Mouse (Mus musculus): ENCODE measurements around the gene Cep350. TPM values are rescaled to one million over a fixed set of nuclear protein-coding genes. Genes with fewer than 3 reads are reported as not detected.

Gene Cep350
- polyA plus RNA-seq, 1 experiment: 10.9 TPM

DNA sequence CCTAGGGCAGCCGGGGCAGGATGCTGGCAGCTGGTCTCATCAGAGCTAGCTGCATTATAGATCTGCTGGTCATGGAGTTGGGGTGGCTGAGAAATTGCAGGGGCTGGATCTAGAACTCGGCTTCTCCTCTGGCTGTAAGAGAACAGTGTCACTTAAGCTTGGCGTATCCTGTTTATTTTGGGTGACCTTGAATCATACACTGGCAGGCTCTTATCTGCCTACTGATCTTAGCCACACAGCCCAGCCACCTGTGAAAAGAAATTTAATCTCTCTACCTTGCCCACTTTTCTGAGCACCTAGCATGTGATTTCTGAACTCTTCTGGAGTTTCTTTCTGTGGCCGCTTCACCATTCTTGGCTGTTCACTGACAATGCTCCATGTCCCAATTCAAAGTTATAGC is 129.5 kb downstream of the Cep350 start:
- TF ChIP-seq CTCF (IDR thresholded peaks at IDR 0.05; ENCODE audit: extremely low read depth, insufficient read depth, low read length): no peak
- no peak for TF ChIP-seq POLR2A (IDR thresholded peaks at IDR 0.05; ENCODE audit: extremely low read depth, insufficient read depth, low read length)
- no peak overlapping the region for H3K4me3 ChIP-seq (ENCODE audit: insufficient read depth, low read length)
- no peaks in the 10 kb centered on the region for H3K4me1 ChIP-seq (ENCODE audit: control insufficient read depth, insufficient read depth, low read length)
- H3K27ac ChIP-seq (ENCODE audit: insufficient read depth, low read length): no peak overlapping the region

DNA sequence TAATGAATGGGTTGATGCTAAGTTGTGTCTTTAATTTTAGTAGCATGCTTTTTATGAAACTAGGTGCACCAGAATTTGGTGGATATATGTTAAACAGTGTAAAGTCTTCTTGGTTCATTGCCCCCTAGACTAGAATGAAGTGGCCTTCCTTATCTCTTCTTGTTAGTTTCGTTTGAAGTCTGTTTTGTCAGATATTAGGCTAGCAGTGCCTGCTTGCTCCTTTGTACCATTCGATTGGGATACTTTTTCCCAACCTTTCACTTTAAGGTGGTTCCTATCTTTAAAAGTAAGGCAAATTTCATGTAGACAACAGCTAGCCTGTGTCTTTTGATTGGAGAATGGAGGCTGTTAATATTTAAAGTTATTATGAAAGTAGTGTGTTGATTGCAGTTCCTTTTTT is 137.4 kb downstream of the Cep350 start:
- TF ChIP-seq POLR2A (IDR thresholded peaks at IDR 0.05; ENCODE audit: extremely low read depth, insufficient read depth, low read length) (no peak), CTCF (IDR thresholded peaks at IDR 0.05; ENCODE audit: extremely low read depth, insufficient read depth, low read length) (no peak)
- Histone ChIP-seq H3K4me1 (ENCODE audit: control insufficient read depth, insufficient read depth, low read length) (no peaks in the 10 kb centered on the region), H3K27ac (ENCODE audit: insufficient read depth, low read length) (no peak overlapping the region), H3K4me3 (ENCODE audit: insufficient read depth, low read length) (no peak overlapping the region)

DNA sequence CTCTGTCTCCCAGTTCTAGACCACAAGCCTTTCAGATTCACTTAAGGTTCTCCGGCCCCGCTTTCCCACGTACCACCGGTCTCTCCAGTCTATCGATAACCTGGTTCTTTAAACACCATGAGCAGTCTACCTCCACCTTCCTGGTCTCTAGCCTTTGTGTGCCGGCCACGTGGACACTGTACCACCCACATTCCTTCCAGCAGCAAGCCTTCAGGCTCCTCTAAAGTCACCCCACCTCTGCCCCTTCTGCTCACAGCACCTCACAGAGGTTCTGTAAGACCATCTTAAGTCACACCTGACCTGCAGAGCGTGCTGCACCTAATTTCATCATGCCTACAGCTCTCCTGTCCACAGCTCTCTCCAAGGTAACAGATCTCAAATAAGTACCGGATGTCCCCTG is 139.4 kb downstream of the Cep350 start:
- Histone ChIP-seq H3K4me3 (ENCODE audit: insufficient read depth, low read length) (no peak overlapping the region), H3K4me1 (ENCODE audit: control insufficient read depth, insufficient read depth, low read length) (no peaks in the 10 kb centered on the region), H3K27ac (ENCODE audit: insufficient read depth, low read length) (no peak overlapping the region)
- TF ChIP-seq POLR2A (IDR thresholded peaks at IDR 0.05; ENCODE audit: extremely low read depth, insufficient read depth, low read length): no peak
- no peak for TF ChIP-seq CTCF (IDR thresholded peaks at IDR 0.05; ENCODE audit: extremely low read depth, insufficient read depth, low read length)

DNA sequence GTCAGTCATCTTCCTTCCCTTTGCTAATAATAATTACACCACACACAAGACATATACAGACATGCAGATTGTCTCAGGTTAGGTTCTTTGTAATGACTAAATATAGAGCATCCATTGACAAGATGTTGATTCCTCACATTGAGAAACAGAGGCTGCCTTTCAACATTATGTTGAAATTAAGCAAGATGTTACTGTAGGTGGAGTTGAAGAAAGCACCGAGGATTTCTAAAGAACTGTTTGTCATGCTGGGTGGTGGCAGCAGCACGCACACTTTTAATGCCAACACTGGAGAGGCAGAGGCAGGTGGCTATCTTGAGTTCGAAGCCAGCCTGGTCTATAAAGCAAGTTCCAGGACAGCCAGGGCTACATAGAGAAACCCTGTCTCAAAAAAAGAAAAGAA is 141.1 kb downstream of the Cep350 start:
- Histone ChIP-seq H3K4me1 (ENCODE audit: control insufficient read depth, insufficient read depth, low read length) (no peaks in the 10 kb centered on the region), H3K27ac (ENCODE audit: insufficient read depth, low read length) (no peak overlapping the region), H3K4me3 (ENCODE audit: insufficient read depth, low read length) (no peak overlapping the region)
- TF ChIP-seq CTCF (IDR thresholded peaks at IDR 0.05; ENCODE audit: extremely low read depth, insufficient read depth, low read length): no peak
- no peak for TF ChIP-seq POLR2A (IDR thresholded peaks at IDR 0.05; ENCODE audit: extremely low read depth, insufficient read depth, low read length)

DNA sequence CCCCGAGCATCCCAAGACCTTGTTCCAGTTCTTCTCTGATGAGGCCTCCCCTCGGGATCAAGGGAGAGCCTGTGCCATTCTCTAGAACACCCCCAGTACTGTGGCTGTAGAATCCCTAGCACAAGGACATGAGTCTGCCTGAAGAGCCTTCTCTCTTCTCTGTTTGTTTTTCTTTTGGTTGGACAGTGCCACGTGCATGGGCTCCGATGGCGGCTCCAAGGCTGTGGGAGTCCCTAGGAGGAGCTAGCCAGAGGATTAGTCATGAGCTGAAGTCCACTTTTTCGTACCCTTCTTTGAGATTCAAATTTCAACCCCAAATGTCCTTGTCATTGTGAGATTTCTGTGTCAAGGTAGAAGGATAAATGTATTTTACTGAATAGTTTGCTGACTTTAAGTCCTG is 142.2 kb downstream of the Cep350 start:
- TF ChIP-seq POLR2A (IDR thresholded peaks at IDR 0.05; ENCODE audit: extremely low read depth, insufficient read depth, low read length) (no peak), CTCF (IDR thresholded peaks at IDR 0.05; ENCODE audit: extremely low read depth, insufficient read depth, low read length) (no peak)
- H3K4me1 ChIP-seq (ENCODE audit: control insufficient read depth, insufficient read depth, low read length): no peaks in the 10 kb centered on the region
- H3K27ac ChIP-seq (ENCODE audit: insufficient read depth, low read length): no peak overlapping the region
- H3K4me3 ChIP-seq (ENCODE audit: insufficient read depth, low read length): no peak overlapping the region

DNA sequence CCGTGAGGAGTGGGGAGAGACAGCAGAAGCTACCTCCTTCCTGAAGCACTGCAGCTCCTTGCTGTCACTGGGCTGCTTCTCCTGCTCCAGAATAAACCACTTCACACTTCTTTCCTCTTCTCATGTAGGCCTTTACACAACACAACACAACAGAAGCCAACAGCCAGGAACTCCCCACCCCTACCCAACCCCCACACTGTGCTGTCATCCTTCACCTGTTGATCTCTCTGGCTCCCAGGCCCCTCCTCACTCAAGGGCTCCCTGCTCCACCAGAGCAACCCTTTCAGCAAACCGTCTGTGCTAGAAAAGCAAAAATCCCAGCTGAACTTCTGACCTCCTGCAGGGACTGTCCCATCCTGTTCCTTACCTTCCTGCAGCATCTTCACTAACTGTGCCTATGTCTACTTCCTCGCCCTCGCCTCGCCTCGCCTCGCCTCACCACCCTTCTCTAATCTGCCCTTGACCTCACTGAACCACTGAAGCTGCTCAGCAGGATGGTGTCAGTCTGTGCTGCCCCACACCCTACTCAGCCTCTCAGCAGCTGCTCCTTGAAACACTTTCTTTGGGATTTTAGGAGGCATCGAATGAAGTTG is 145.3 kb downstream of the Cep350 start:
- TF ChIP-seq POLR2A (IDR thresholded peaks at IDR 0.05; ENCODE audit: extremely low read depth, insufficient read depth, low read length): no peak
- TF ChIP-seq CTCF (IDR thresholded peaks at IDR 0.05; ENCODE audit: extremely low read depth, insufficient read depth, low read length): no peak
- Histone ChIP-seq H3K27ac (ENCODE audit: insufficient read depth, low read length) (no peak overlapping the region), H3K4me3 (ENCODE audit: insufficient read depth, low read length) (no peak overlapping the region), H3K4me1 (ENCODE audit: control insufficient read depth, insufficient read depth, low read length) (no peaks in the 10 kb centered on the region)

DNA sequence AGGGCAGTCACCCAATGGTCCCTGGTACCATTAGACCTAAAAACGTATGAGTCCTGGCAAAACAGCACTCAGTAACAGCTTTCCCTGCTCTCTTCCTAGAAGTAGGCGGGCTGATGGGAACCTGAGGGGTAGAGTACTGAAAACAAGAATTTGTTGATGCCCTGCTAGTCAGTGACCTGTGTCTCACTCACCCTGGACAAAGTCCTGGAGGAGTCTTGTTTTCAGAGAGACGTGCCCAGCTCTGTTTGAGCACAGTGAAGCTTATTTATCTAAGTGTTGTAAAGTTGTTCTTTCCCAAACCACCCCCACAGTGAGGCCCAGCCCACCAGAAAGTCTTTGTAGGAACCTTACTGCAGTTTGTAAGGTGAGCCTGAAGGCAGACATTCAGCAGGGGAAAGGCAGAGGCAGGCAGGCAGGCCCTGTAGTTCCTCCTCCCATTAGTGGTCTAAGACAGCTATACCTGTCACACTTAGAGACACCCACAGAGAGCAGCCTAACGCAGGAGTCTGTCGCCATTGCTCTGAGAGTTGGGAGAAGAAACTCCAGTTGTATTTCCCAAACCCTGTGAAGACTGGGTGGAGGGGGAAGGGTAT is 146.2 kb downstream of the Cep350 start:
- H3K4me1 ChIP-seq (ENCODE audit: control insufficient read depth, insufficient read depth, low read length): no peaks in the 10 kb centered on the region
- TF ChIP-seq CTCF (IDR thresholded peaks at IDR 0.05; ENCODE audit: extremely low read depth, insufficient read depth, low read length) (no peak), POLR2A (IDR thresholded peaks at IDR 0.05; ENCODE audit: extremely low read depth, insufficient read depth, low read length) (no peak)
- no peak overlapping the region for H3K4me3 ChIP-seq (ENCODE audit: insufficient read depth, low read length)
- no peak overlapping the region for H3K27ac ChIP-seq (ENCODE audit: insufficient read depth, low read length)

DNA sequence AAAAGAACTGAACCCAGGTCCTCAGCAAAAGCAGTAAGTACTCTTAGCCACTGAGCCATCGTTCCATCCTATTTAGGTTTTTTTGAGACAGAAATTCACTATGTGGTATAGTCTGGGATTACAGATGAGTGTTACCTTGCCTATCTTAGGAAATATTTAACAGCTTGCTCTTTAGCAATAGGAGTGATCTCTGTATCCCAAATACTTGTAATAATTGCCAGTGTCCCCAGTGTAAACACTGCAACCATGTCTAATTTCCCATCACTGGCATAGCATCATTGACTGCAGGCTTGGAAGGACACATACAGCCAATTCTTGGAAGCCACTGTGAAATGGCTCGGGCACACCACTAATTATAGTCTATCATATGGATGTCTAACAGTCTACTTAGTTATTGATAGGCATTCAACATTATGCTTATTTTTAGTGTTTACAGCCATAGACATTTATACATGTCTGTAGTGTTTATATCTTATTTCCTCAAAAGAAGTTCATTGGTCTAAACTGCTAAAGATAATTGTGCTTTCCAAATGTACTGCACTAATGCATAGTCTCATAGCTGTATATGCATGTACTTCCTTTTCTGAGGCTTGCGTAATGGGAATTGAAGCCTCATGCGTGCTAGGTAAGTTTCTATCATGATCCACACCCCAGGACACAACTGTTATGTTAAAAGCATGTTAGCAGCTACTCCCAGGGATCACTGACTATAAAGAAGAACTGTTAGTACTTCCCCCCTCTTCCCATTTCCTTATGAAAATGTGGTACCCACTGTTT is 146.9 kb downstream of the Cep350 start:
- H3K4me3 ChIP-seq (ENCODE audit: insufficient read depth, low read length): no peak overlapping the region
- H3K27ac ChIP-seq (ENCODE audit: insufficient read depth, low read length): no peak overlapping the region
- no peak for TF ChIP-seq CTCF (IDR thresholded peaks at IDR 0.05; ENCODE audit: extremely low read depth, insufficient read depth, low read length)
- TF ChIP-seq POLR2A (IDR thresholded peaks at IDR 0.05; ENCODE audit: extremely low read depth, insufficient read depth, low read length): no peak
- no peaks in the 10 kb centered on the region for H3K4me1 ChIP-seq (ENCODE audit: control insufficient read depth, insufficient read depth, low read length)

DNA sequence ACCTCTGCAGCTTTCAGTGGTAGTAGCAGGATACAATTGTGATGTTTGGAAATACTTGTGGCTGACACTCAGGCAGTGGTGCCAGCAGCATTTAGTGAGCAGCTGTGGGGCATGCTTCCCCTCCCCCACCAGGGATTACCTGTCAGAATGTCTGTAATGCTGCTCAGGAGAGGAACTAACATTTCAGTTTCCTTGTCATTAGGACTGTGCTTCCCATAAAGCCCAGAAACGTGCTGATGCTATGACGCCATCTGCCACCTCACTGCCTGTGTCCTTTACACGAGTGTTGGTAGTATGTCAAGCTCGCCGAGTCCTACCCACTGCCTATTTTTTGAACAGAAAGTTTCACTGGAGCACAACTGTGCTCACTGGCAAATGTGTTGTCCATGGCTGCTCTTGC is 152.4 kb downstream of the Cep350 start:
- Histone ChIP-seq H3K4me3 (ENCODE audit: insufficient read depth, low read length) (no peak overlapping the region), H3K4me1 (ENCODE audit: control insufficient read depth, insufficient read depth, low read length) (no peaks in the 10 kb centered on the region), H3K27ac (ENCODE audit: insufficient read depth, low read length) (no peak overlapping the region)
- no peak for TF ChIP-seq POLR2A (IDR thresholded peaks at IDR 0.05; ENCODE audit: extremely low read depth, insufficient read depth, low read length)
- no peak for TF ChIP-seq CTCF (IDR thresholded peaks at IDR 0.05; ENCODE audit: extremely low read depth, insufficient read depth, low read length)

DNA sequence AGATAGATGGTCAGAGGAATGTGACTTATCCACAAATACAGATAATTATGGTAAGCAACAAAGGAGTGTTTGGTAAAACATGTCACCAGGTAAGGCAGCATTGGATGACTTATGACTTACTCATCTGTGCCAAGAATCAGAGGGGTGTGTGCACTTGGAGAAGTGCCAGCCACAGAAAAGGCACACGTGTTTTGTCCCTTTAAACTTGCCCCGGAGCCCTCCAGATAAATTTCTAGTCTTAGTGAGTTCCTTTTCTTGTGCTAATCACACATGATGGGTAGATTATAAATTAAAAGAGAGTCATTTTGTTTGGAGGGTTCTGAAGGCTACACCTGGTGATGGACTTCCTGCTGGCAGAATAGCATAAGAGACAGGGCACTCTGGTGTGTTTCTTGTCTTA is 156.9 kb downstream of the Cep350 start:
- Histone ChIP-seq H3K27ac (ENCODE audit: insufficient read depth, low read length) (no peak overlapping the region), H3K4me3 (ENCODE audit: insufficient read depth, low read length) (no peak overlapping the region), H3K4me1 (ENCODE audit: control insufficient read depth, insufficient read depth, low read length) (no peaks in the 10 kb centered on the region; the same call in 1 of the 2 replicates)
- TF ChIP-seq POLR2A (IDR thresholded peaks at IDR 0.05; ENCODE audit: extremely low read depth, insufficient read depth, low read length): no peak

Measured in cortical plate, adult 2 months (tissue).